Mouse (Mus musculus) ES-Bruce4 (cell line): ENCODE data around the gene Kcnma1. TPM values are rescaled to one million over a fixed set of nuclear protein-coding genes. Genes with fewer than 3 reads are reported as not detected.

Source experiments
- H3K27ac ChIP-seq: 2 replicates; pipeline ENCODE4 v1.5.1; 2012; ENCODE audit warnings: low read length, inconsistent platforms; ENCODE audit not compliant: insufficient read depth
- H3K27me3 ChIP-seq: 2 replicates; pipeline ENCODE4 v1.6.1; 2012; ENCODE audit warnings: mild to moderate bottlenecking, low read length, inconsistent platforms; ENCODE audit not compliant: control insufficient read depth, poor library complexity, insufficient read depth, severe bottlenecking
- H3K36me3 ChIP-seq: 2 replicates; pipeline ENCODE4 v1.6.1; 2012; ENCODE audit warnings: inconsistent platforms, mild to moderate bottlenecking, low read length, moderate library complexity; ENCODE audit not compliant: control insufficient read depth, poor library complexity, insufficient read depth, severe bottlenecking
- H3K4me1 ChIP-seq: one replicate; pipeline ENCODE4 v1.8.1; 2011; ENCODE audit warnings: low read length; ENCODE audit not compliant: control insufficient read depth, insufficient read depth
- H3K4me3 ChIP-seq: 2 replicates; pipeline ENCODE4 v1.5.1; 2011; ENCODE audit warnings: low read depth, mild to moderate bottlenecking, low read length
- H3K9ac ChIP-seq: 2 replicates; pipeline ENCODE4 v1.6.1; 2012; ENCODE audit warnings: low read depth, mild to moderate bottlenecking, inconsistent platforms; ENCODE audit not compliant: poor library complexity, severe bottlenecking
- H3K9me3 ChIP-seq: replicated peaks from 2 replicates; pipeline ENCODE4 v1.6.1; 2012; ENCODE audit warnings: mild to moderate bottlenecking, low read length, inconsistent platforms; ENCODE audit not compliant: control insufficient read depth, poor library complexity, insufficient read depth, severe bottlenecking
- CTCF ChIP-seq: IDR thresholded peaks from one replicate; pipeline ENCODE4 v1.8.1; 2011; ENCODE audit warnings: low read depth, low read length
- EP300 ChIP-seq: IDR thresholded peaks from 2 replicates; pipeline ENCODE4 v1.6.1; 2011; ENCODE audit warnings: low read depth, low read length; ENCODE audit not compliant: insufficient read depth
- POLR2A ChIP-seq: IDR thresholded peaks from one replicate; pipeline ENCODE4 v1.8.1; 2011; ENCODE audit warnings: low read length; ENCODE audit not compliant: insufficient read depth
- polyA plus RNA-seq: library from polyadenylated mRNA; stranded (reverse); fragments of >200 nt; gene quantifications from 2 replicates; pipeline ENCODE4 v1.2.4, GENCODE M21; 2011; ENCODE audit warnings: low read depth; ENCODE audit not compliant: missing spikeins, insufficient read depth, insufficient read length

Gene Kcnma1
- polyA plus RNA-seq, 1 experiment = 1.8 TPM

DNA sequence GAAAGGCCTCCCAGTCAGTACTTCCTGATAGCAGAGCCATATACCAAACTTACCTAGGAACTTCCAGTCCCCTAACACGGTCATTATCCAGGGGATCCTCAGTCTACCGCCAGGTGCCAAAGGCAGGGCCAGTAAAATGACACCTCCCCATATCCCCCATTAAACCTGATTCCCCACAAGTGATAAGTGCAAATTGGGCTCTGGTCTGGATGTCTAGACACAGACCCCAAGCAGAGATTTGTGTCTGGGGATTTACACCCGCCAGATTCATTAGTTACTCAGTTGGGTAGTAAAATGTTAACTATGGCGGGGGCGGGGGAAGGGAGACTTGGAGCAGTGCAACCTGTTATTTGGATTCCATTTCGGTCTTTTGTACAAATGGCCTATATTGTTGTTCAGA is 562.6 kb downstream of the Kcnma1 start:
- Histone ChIP-seq H3K9ac (no peak overlapping the region), H3K36me3 (no peaks in the 10 kb centered on the region), H3K27me3 (no peaks in the 10 kb centered on the region), H3K4me1 (no peaks in the 10 kb centered on the region), H3K27ac (no peak overlapping the region), H3K9me3 (no peaks in the 10 kb centered on the region), H3K4me3 (no peak overlapping the region)
- TF ChIP-seq CTCF (no peak), POLR2A (no peak), EP300 (no peak)

DNA sequence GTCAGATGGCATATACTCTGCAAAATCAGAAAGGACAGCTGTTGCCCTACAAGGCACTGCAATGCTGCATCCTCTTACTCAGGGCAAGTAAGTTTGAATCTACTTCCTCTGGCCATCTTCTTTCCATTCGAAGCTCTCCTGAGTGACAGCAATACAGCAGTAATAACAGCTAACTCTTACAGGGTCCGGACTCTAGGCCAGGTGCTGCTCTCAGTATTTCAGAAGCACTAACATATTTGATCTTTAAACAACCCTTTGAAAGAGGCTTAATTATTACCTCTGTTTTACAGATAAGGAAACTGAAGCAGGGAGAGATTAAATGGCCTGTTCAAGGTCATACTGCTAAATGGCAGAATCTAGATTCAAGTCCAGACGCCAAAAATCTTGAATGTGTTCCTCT is 576.8 kb downstream of the Kcnma1 start:
- no peaks in the 10 kb centered on the region for H3K36me3 ChIP-seq
- no peak overlapping the region for H3K9ac ChIP-seq
- no peaks in the 10 kb centered on the region for H3K9me3 ChIP-seq
- no peak overlapping the region for H3K4me3 ChIP-seq
- no peaks in the 10 kb centered on the region for H3K27me3 ChIP-seq
- H3K4me1 ChIP-seq = no peaks in the 10 kb centered on the region
- no peak for TF ChIP-seq CTCF
- TF ChIP-seq POLR2A = no peak
- TF ChIP-seq EP300 = no peak
- no peak overlapping the region for H3K27ac ChIP-seq

GRCm38 (mm10) chr14:23435861-23436260 is 578.4 kb downstream of the Kcnma1 start:
- Histone ChIP-seq H3K27me3 (no peaks in the 10 kb centered on the region), H3K4me3 (no peak overlapping the region), H3K36me3 (no peaks in the 10 kb centered on the region), H3K9ac (no peak overlapping the region), H3K27ac (no peak overlapping the region), H3K9me3 (no peaks in the 10 kb centered on the region), H3K4me1 (no peaks in the 10 kb centered on the region)
- TF ChIP-seq CTCF (no peak), EP300 (no peak), POLR2A (no peak)

GRCm38 (mm10) chr14:23430006-23430405 is 584.3 kb downstream of the Kcnma1 start:
- Histone ChIP-seq H3K27me3 (no peaks in the 10 kb centered on the region; the same call in 1 of the 2 replicates), H3K4me3 (no peak overlapping the region), H3K36me3 (no peaks in the 10 kb centered on the region), H3K4me1 (no peaks in the 10 kb centered on the region), H3K27ac (no peak overlapping the region), H3K9ac (no peak overlapping the region), H3K9me3 (no peaks in the 10 kb centered on the region)
- no peak for TF ChIP-seq POLR2A

DNA sequence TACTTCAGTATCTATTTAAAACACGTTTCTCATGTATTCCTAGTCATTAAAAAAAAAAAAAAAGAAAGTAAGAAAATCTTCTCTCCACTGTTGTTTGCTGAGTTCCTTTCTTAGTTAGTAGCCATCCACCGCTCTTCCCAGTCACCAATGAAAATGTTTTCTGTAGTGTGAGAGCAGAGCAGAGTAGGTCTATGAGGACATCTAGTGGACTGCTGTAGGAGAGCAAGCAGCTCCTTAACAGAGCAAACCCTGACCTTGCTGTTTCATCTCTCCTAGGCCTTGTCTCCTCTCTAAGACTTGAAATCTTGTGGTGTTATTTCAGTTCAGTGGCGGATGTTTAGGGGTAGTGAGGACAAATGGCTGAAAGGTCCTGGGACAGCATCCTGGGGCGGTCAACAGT is 585.2 kb downstream of the Kcnma1 start:
- TF ChIP-seq CTCF (peak; percentile 38), EP300 (no peak), POLR2A (no peak)
- no peaks in the 10 kb centered on the region for H3K36me3 ChIP-seq
- H3K27me3 ChIP-seq = no peaks in the 10 kb centered on the region; the same call in 1 of the 2 replicates
- no peak overlapping the region for H3K9ac ChIP-seq
- H3K4me3 ChIP-seq = no peak overlapping the region
- H3K9me3 ChIP-seq = no peaks in the 10 kb centered on the region
- H3K27ac ChIP-seq = no peak overlapping the region
- H3K4me1 ChIP-seq = no peaks in the 10 kb centered on the region

DNA sequence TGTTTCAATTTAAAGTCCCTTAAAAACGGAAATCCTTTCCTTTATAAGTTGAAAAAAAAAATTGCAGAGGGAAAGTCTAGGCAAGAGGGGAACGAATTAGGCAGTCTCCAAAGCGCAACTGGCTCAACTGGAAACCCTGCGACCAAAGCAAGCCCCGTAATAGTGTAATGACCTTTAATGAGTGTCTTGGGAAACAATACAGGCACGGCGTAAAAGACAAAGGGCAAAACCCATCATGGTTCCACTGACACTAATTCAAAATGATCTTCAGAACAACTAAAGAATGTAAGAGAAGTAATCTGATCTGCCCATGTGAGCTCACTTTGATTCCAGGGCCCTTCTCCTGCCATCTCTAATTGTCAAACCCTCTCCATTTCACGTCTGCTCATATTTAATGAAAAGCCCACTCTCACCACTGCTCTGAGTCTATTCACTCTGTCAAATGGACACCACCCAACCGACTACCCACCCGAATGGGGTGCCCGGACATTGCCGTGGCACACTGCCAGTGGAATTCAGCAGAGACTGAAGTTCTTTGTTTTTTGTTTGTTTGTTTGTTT is 591.7 kb downstream of the Kcnma1 start:
- no peak overlapping the region for H3K9ac ChIP-seq
- no peak overlapping the region for H3K27ac ChIP-seq
- H3K36me3 ChIP-seq = no peaks in the 10 kb centered on the region
- no peaks in the 10 kb centered on the region for H3K9me3 ChIP-seq
- H3K4me3 ChIP-seq = no peak overlapping the region
- H3K4me1 ChIP-seq = no peaks in the 10 kb centered on the region
- H3K27me3 ChIP-seq = no peaks in the 10 kb centered on the region; the same call in 1 of the 2 replicates
- TF ChIP-seq CTCF (no peak), POLR2A (no peak), EP300 (no peak)
